Mouse (Mus musculus) spleen, adult 2 months (tissue): Measurements from ENCODE around the gene Sh2d6.

Source experiments
- CTCF ChIP-seq: fragments of 200-500 bp; IDR thresholded peaks from 2 replicates; pipeline ENCODE4 v1.5.1; 2011; ENCODE audit warnings: mild to moderate bottlenecking, inconsistent platforms; ENCODE audit not compliant: insufficient read depth, insufficient read length, insufficient replicate concordance; ENCODE audit errors: extremely low read depth
- POLR2A ChIP-seq: fragments of 200-500 bp; IDR thresholded peaks from 2 replicates; pipeline ENCODE4 v1.6.1; 2011; ENCODE audit warnings: low read depth, low read length, inconsistent platforms

GRCm38 (mm10) chr6:72512386-72513070 is 9.0 kb downstream of the Sh2d6 start:
- TF ChIP-seq POLR2A (no peak), CTCF (no peak)
